Mouse (Mus musculus): Measurements from ENCODE around the gene Gli3. TPM values are rescaled to one million over a fixed set of nuclear protein-coding genes. Genes with fewer than 3 reads are reported as not detected.
A peak's percentile ranks its signal among the peaks of the same experiment; 100 is the strongest.

The Gli3 gene
- polyA plus RNA-seq, 1 experiment from 2014 or later = 20.5 TPM

- Histone ChIP-seq H3K4me2 (ENCODE audit: low read depth, low read length) (no peak overlapping the region), H3K27me3 (replicated peaks; ENCODE audit: control insufficient read depth, insufficient read depth, low read length) (no peaks in the 10 kb centered on the region), H3K9ac (ENCODE audit: low read depth, low read length) (no peak overlapping the region), H3K27ac (replicated peaks; ENCODE audit: low read depth, low read length) (no peak overlapping the region), H3K4me1 (ENCODE audit: control insufficient read depth, insufficient read depth, low read length) (no peaks in the 10 kb centered on the region), H3K9me3 (ENCODE audit: control insufficient read depth, low read length) (no peaks in the 10 kb centered on the region), H3K36me3 (ENCODE audit: control insufficient read depth, insufficient read depth, low read length) (no peaks in the 10 kb centered on the region), H3K4me3 (ENCODE audit: low read depth, low read length) (no peak overlapping the region)
- peak; percentile 22 for DNase-seq (ENCODE audit: low spot score)
- ATAC-seq (ENCODE audit: low read depth) = no peak
- WGBS = 62% methylated on average over 5 of the region's 5 CpGs
Measured at GRCm38 (mm10) chr13:15691751-15692464, 228.9 kb downstream of the Gli3 start.

- Histone ChIP-seq H3K27ac (replicated peaks; ENCODE audit: low read depth, low read length) (no peak overlapping the region), H3K4me1 (ENCODE audit: control insufficient read depth, insufficient read depth, low read length) (no peaks in the 10 kb centered on the region), H3K4me3 (ENCODE audit: low read depth, low read length) (no peak overlapping the region), H3K27me3 (replicated peaks; ENCODE audit: control insufficient read depth, insufficient read depth, low read length) (no peaks in the 10 kb centered on the region), H3K36me3 (ENCODE audit: control insufficient read depth, insufficient read depth, low read length) (no peaks in the 10 kb centered on the region), H3K4me2 (ENCODE audit: low read depth, low read length) (no peak overlapping the region), H3K9me3 (ENCODE audit: control insufficient read depth, low read length) (no peaks in the 10 kb centered on the region), H3K9ac (ENCODE audit: low read depth, low read length) (no peak overlapping the region)
- DNase-seq (ENCODE audit: low spot score) (no peak), ATAC-seq (ENCODE audit: low read depth) (no peak)
Measured at GRCm38 (mm10) chr13:15692465-15692809, 229.4 kb downstream of the Gli3 start.

- Histone ChIP-seq H3K4me3 (ENCODE audit: low read depth, low read length) (no peak overlapping the region), H3K4me2 (ENCODE audit: low read depth, low read length) (no peak overlapping the region), H3K36me3 (ENCODE audit: control insufficient read depth, insufficient read depth, low read length) (no peaks in the 10 kb centered on the region), H3K9ac (ENCODE audit: low read depth, low read length) (no peak overlapping the region), H3K27ac (replicated peaks; ENCODE audit: low read depth, low read length) (no peak overlapping the region), H3K9me3 (ENCODE audit: control insufficient read depth, low read length) (no peaks in the 10 kb centered on the region), H3K4me1 (ENCODE audit: control insufficient read depth, insufficient read depth, low read length) (no peaks in the 10 kb centered on the region), H3K27me3 (replicated peaks; ENCODE audit: control insufficient read depth, insufficient read depth, low read length) (no peaks in the 10 kb centered on the region)
- 86% methylated on average over 4 of the region's 4 CpGs for WGBS
- ATAC-seq (ENCODE audit: low read depth) (no peak), DNase-seq (ENCODE audit: low spot score) (no peak)
Measured at GRCm38 (mm10) chr13:15698284-15698683, 235.2 kb downstream of the Gli3 start.

DNA sequence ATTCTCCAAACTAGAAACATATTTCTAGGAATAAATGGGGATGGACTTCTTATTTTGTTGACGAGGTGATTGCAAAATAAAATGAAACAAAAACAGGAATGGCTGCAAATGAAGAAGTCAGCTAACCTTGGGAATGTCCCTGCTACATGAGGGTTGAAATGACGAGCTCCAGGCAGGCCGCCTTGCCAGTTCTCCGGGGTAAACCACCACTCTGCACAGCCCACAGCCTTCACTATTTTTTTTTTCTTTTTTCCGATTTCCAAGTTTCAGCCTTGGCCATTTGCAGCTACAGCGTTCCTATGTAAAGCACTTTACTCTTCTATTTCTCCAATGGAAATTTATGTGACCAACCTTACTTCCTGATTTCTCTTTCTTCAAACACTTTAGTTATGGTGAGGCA lies 236.1 kb downstream of the Gli3 start:
- 77% methylated on average over 6 of the region's 6 CpGs for WGBS
- Histone ChIP-seq H3K9me3 (ENCODE audit: control insufficient read depth, low read length) (no peaks in the 10 kb centered on the region), H3K4me3 (ENCODE audit: low read depth, low read length) (no peak overlapping the region), H3K27me3 (replicated peaks; ENCODE audit: control insufficient read depth, insufficient read depth, low read length) (no peaks in the 10 kb centered on the region), H3K4me2 (ENCODE audit: low read depth, low read length) (no peak overlapping the region), H3K36me3 (ENCODE audit: control insufficient read depth, insufficient read depth, low read length) (no peaks in the 10 kb centered on the region), H3K9ac (ENCODE audit: low read depth, low read length) (no peak overlapping the region), H3K27ac (replicated peaks; ENCODE audit: low read depth, low read length) (no peak overlapping the region), H3K4me1 (ENCODE audit: control insufficient read depth, insufficient read depth, low read length) (no peaks in the 10 kb centered on the region)
- DNase-seq (ENCODE audit: low spot score) (no peak), ATAC-seq (ENCODE audit: low read depth) (no peak)

DNA sequence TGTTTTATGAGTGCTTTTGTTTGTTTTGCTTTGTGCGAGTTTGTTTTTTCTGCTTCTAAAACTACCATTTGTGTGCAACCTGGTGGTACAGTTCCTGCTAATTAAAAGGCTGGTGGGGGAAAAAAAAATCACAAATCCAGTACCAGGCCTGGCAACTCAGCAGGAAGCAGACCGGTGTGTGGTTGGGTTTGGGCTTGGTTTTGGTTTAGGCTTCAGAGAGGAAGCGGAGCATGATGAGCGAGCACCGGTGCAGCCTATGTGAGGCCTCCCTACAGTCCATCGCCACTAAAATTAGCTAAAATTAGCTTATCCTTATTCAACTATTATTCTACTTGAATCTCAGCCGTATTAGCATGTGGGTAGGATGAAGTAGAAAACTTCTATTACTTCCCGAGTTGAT lies 241.6 kb downstream of the Gli3 start:
- 80% methylated on average over 8 of the region's 8 CpGs for WGBS

GRCm38 (mm10) chr13:15707481-15707881 lies 244.4 kb downstream of the Gli3 start:
- H3K36me3 ChIP-seq (ENCODE audit: control insufficient read depth, insufficient read depth, low read length) = no peaks in the 10 kb centered on the region
- 0 out of 2 replicates have a peak overlapping the region, but pooled peaks have one; percentile 10 for H3K27ac ChIP-seq (replicated peaks; ENCODE audit: low read depth, low read length)
- no peaks in the 10 kb centered on the region for H3K27me3 ChIP-seq (replicated peaks; ENCODE audit: control insufficient read depth, insufficient read depth, low read length)
- no peak overlapping the region for H3K9ac ChIP-seq (ENCODE audit: low read depth, low read length)
- DNase-seq (ENCODE audit: low spot score) = peak; percentile 31
- H3K4me2 ChIP-seq (ENCODE audit: low read depth, low read length) = no peak overlapping the region
- WGBS = 34% methylated on average over 4 of the region's 4 CpGs
- no peaks in the 10 kb centered on the region for H3K9me3 ChIP-seq (ENCODE audit: control insufficient read depth, low read length)
- H3K4me1 ChIP-seq (ENCODE audit: control insufficient read depth, insufficient read depth, low read length) = peaks cover 7% of the 10 kb centered on the region; the same call in 1 of the 2 replicates
- no peak overlapping the region for H3K4me3 ChIP-seq (ENCODE audit: low read depth, low read length)
- ATAC-seq (ENCODE audit: low read depth) = peak; percentile 60; the same call in 1 of the 2 replicates

More for the DNA sequence above, 241.6 kb downstream of the Gli3 start:
- no peak overlapping the region for H3K4me3 ChIP-seq (ENCODE audit: low read depth, low read length)
- H3K4me1 ChIP-seq (ENCODE audit: control insufficient read depth, insufficient read depth, low read length) = peaks cover 7% of the 10 kb centered on the region; the same call in 1 of the 2 replicates
- H3K36me3 ChIP-seq (ENCODE audit: control insufficient read depth, insufficient read depth, low read length) = no peaks in the 10 kb centered on the region
- no peak for ATAC-seq (ENCODE audit: low read depth)
- no peaks in the 10 kb centered on the region for H3K9me3 ChIP-seq (ENCODE audit: control insufficient read depth, low read length)
- no peaks in the 10 kb centered on the region for H3K27me3 ChIP-seq (replicated peaks; ENCODE audit: control insufficient read depth, insufficient read depth, low read length)
- H3K27ac ChIP-seq (replicated peaks; ENCODE audit: low read depth, low read length) = no peak overlapping the region
- H3K4me2 ChIP-seq (ENCODE audit: low read depth, low read length) = no peak overlapping the region
- DNase-seq (ENCODE audit: low spot score) = no peak
- no peak overlapping the region for H3K9ac ChIP-seq (ENCODE audit: low read depth, low read length)

- Histone ChIP-seq H3K36me3 (ENCODE audit: control insufficient read depth, insufficient read depth, low read length) (peaks cover 38% of the 10 kb centered on the region), H3K27me3 (replicated peaks; ENCODE audit: control insufficient read depth, insufficient read depth, low read length) (no peaks in the 10 kb centered on the region), H3K9ac (ENCODE audit: low read depth, low read length) (no peak overlapping the region), H3K4me3 (ENCODE audit: low read depth, low read length) (no peak overlapping the region), H3K9me3 (ENCODE audit: control insufficient read depth, low read length) (no peaks in the 10 kb centered on the region), H3K4me2 (ENCODE audit: low read depth, low read length) (no peak overlapping the region), H3K27ac (replicated peaks; ENCODE audit: low read depth, low read length) (no peak overlapping the region), H3K4me1 (ENCODE audit: control insufficient read depth, insufficient read depth, low read length) (no peaks in the 10 kb centered on the region)
- ATAC-seq (ENCODE audit: low read depth) (no peak), DNase-seq (ENCODE audit: low spot score) (no peak)
- 88% methylated on average over 7 of the region's 7 CpGs for WGBS
Measured at GRCm38 (mm10) chr13:15713486-15713885, 250.5 kb downstream of the Gli3 start.

DNA sequence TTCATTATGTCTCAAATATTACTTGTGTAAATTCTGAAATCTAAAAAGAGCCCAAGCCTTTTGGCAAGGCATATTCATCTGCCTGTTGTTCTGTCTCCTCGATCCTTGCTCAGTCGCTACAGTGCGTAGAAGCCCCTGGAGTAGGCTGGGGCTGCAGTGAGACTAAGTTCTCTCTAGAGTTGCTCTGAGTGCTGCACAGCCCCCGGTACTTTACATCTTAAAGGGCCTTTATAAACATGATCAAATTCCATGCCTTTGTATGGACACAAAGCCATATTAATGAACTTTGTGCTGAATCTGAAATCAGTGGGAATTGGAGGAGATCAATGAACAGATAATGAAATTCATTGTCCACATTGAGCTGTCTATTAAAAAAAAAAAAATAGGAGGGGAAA lies 251.3 kb downstream of the Gli3 start:
- no peak overlapping the region for H3K9ac ChIP-seq (ENCODE audit: low read depth, low read length)
- H3K4me2 ChIP-seq (ENCODE audit: low read depth, low read length) = no peak overlapping the region
- no peaks in the 10 kb centered on the region for H3K4me1 ChIP-seq (ENCODE audit: control insufficient read depth, insufficient read depth, low read length)
- peaks cover 38% of the 10 kb centered on the region for H3K36me3 ChIP-seq (ENCODE audit: control insufficient read depth, insufficient read depth, low read length)
- no peak overlapping the region for H3K4me3 ChIP-seq (ENCODE audit: low read depth, low read length)
- no peak overlapping the region for H3K27ac ChIP-seq (replicated peaks; ENCODE audit: low read depth, low read length)
- no peaks in the 10 kb centered on the region for H3K27me3 ChIP-seq (replicated peaks; ENCODE audit: control insufficient read depth, insufficient read depth, low read length)
- DNase-seq (ENCODE audit: low spot score) (no peak), ATAC-seq (ENCODE audit: low read depth) (no peak)
- H3K9me3 ChIP-seq (ENCODE audit: control insufficient read depth, low read length) = no peaks in the 10 kb centered on the region
- WGBS = 80% methylated on average over 4 of the region's 4 CpGs

GRCm38 (mm10) chr13:15714726-15715437 lies 251.8 kb downstream of the Gli3 start:
- no peak overlapping the region for H3K4me2 ChIP-seq (ENCODE audit: low read depth, low read length)
- no peaks in the 10 kb centered on the region for H3K27me3 ChIP-seq (replicated peaks; ENCODE audit: control insufficient read depth, insufficient read depth, low read length)
- DNase-seq (ENCODE audit: low spot score) (peak; percentile 79), ATAC-seq (ENCODE audit: low read depth) (peak; percentile 62)
- H3K9ac ChIP-seq (ENCODE audit: low read depth, low read length) = no peak overlapping the region
- WGBS = 33% methylated on average over 8 of the region's 8 CpGs
- H3K9me3 ChIP-seq (ENCODE audit: control insufficient read depth, low read length) = no peaks in the 10 kb centered on the region
- no peak overlapping the region for H3K27ac ChIP-seq (replicated peaks; ENCODE audit: low read depth, low read length)
- peaks cover 39% of the 10 kb centered on the region for H3K36me3 ChIP-seq (ENCODE audit: control insufficient read depth, insufficient read depth, low read length)
- no peak overlapping the region for H3K4me3 ChIP-seq (ENCODE audit: low read depth, low read length)
- no peaks in the 10 kb centered on the region for H3K4me1 ChIP-seq (ENCODE audit: control insufficient read depth, insufficient read depth, low read length)
